Mouse (Mus musculus): ENCODE data around the gene Ankrd1.

Gene Ankrd1

GRCm38 (mm10) chr19:36110465-36110864, 9.4 kb downstream of the Ankrd1 start:
- peak in 1 of 2 experiments; percentile 6 for DNase-seq (ENCODE audit: low spot score in 2 of 2)

GRCm38 (mm10) chr19:36109318-36109944, 10.5 kb downstream of the Ankrd1 start:
- no peak for DNase-seq (ENCODE audit: low spot score in 2 of 2)

GRCm38 (mm10) chr19:36103909-36104308, 16.0 kb downstream of the Ankrd1 start:
- no peak for DNase-seq (ENCODE audit: low spot score in 2 of 2)

GRCm38 (mm10) chr19:36098916-36099315, 21.0 kb downstream of the Ankrd1 start:
- DNase-seq (ENCODE audit: low spot score in 2 of 2) = no peak

- no peak for DNase-seq (ENCODE audit: low spot score in 2 of 2)
Observed at GRCm38 (mm10) chr19:36098265-36098664, 21.6 kb downstream of the Ankrd1 start.

- no peak for DNase-seq (ENCODE audit: low spot score in 2 of 2)
Observed at GRCm38 (mm10) chr19:36097194-36097593, 22.7 kb downstream of the Ankrd1 start.

- DNase-seq (ENCODE audit: low spot score in 2 of 2) = no peak
Observed at GRCm38 (mm10) chr19:36090781-36091180, 29.1 kb downstream of the Ankrd1 start.

DNA sequence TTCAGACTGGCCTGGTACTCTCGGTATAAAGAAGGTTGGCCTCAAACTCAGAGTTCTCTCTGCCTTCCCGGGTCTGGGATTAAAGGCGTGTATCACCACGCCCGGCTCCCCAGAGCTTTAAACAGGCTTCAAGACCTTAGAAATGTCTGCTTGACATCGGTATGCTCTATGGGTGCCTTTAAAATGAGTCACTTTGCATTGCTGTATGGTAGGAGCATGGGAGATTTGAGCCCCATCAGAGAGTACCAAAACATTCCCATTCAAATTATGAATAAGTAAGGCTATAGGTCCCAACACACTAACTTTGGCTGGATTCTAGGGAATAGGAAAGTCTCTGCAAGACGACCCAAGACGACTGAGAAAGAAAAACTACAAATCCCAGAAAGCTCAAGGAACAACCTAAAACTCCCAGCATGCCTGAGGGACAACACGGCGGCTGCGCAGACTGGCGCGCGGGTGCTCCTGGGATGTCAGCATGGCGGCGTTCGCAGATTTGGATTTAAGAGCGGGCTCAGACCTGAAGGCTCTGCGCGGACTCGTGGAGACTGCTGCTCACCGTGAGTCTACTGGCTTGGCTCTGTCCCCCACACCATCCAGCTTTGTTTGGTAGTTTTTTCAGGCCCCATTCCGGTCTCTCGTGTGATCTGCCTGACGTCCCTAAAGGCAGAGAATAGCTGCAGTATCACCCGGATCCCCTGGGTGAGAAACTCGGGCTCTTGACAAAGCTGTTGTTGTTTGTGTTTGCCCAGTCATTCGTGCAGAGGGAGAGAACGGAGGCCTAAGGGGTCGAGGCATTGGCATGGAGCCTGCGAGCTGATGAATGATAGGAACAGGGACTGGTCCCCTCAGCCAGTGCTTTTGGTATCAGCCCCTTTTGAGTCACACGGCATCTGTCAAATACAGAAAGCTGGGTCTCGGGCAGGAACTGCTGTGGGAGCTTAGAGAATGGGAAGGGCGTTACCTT, 36.4 kb downstream of the Ankrd1 start, which contains the start of gene Rpp30:
TSS of gene Rpp30 (plus strand) at position 455 of the 964 bp plus-strand sequence.
- peak; percentile 71 to 80 for DNase-seq (ENCODE audit: low spot score in 2 of 2)

DNA sequence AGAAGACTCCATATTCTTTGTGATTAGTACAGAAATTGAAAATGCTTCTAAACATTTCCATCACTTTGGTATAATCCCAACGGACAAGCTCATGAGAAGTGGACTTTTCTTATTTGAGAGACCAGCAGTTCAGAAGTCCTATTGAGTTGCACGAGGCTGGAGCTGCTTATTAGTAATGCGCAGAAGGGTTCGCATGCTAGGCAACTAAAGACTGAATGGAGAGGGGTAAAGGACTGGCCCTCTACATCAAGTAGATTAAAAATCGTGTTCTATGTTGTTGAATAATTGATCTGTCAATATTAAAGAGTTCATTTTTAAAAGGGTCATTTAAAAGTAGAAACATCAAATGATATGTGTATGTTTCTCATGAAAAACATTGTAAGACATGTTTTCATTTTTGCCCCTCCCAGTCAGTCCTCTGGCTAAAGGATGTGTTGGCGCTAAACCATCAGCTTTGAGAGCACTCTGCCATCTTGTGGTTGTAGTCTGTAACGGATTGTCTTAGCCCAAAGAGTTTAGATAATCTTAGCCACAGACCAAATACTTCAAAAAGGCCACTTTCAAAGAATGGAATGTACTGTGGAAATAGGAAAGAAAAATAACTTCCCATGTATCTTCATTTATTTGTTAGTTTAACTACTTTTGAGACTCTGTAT, 37.2 kb downstream of the Ankrd1 start:
- DNase-seq (ENCODE audit: low spot score in 2 of 2) = peak; percentile 26 to 35

GRCm38 (mm10) chr19:36062801-36063529, 56.9 kb downstream of the Ankrd1 start:
- DNase-seq (ENCODE audit: low spot score in 2 of 2) = no peak
